Mouse (Mus musculus) thymus, postnatal 0 days (tissue): ENCODE results near the gene Ccdc8. TPM values are rescaled to one million over a fixed set of nuclear protein-coding genes. Genes with fewer than 3 reads are reported as not detected.

Experiments used
- DNase-seq: peaks from one replicate; pipeline ENCODE4 v3.0.0-alpha.2; 2015; ENCODE audit warnings: low spot score
- polyA plus RNA-seq: library from polyadenylated mRNA; unstranded; fragments of >200 nt; fragmentation: Nextera tagmentation; extraction: Ambion mirVana; gene quantifications from 2 replicates; pipeline ENCODE4 v1.2.1, GENCODE M21; 2015

Gene Ccdc8
- polyA plus RNA-seq, 1 experiment from 2014 or later: 3.7 TPM

GRCm38 (mm10) chr7:17009326-17010009, 17.0 kb downstream of the Ccdc8 start:
- peak; percentile 66 for DNase-seq

- no peak for DNase-seq
Measured at GRCm38 (mm10) chr7:17010010-17010347, 17.5 kb downstream of the Ccdc8 start.

DNA sequence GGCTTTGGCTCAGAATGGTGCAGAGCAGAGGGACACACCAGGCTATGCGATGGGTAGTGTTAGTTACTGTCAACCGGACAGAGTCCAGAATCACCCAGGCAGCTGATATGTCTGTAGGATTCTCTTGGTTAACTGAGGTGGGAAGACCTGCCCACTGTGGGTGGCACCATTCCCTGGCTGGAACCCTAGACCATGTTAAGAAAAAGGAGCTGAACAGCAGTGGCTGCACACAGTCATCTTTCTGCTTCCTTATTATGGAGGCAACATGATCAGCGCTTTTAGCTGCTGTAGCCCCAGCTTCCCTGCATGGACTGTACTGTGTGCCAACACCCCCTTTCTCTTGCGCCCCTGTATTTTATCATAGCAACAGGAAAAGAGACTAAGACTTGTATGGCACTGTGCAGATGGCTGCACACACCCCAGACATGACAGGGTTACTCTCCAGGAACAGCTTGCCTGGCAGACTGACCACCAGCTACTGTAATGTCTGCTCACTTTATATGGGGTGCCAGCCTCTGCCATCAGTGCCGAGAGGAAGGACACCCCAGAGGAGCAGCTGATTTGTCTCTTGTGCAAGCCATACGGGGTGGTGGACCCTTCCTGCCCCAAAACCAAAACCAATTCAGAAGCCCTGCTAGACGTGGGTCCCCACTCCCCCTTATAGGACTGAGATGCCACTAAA, 19.5 kb downstream of the Ccdc8 start:
- no peak for DNase-seq

GRCm38 (mm10) chr7:17015381-17015780, 22.9 kb downstream of the Ccdc8 start:
- DNase-seq: no peak

- DNase-seq: no peak
Measured at GRCm38 (mm10) chr7:17017036-17017435, 24.5 kb downstream of the Ccdc8 start.

- DNase-seq: no peak
Measured at GRCm38 (mm10) chr7:17017921-17018320, 25.4 kb downstream of the Ccdc8 start.

- DNase-seq: no peak
Measured at GRCm38 (mm10) chr7:17019426-17020166, 27.1 kb downstream of the Ccdc8 start.

DNA sequence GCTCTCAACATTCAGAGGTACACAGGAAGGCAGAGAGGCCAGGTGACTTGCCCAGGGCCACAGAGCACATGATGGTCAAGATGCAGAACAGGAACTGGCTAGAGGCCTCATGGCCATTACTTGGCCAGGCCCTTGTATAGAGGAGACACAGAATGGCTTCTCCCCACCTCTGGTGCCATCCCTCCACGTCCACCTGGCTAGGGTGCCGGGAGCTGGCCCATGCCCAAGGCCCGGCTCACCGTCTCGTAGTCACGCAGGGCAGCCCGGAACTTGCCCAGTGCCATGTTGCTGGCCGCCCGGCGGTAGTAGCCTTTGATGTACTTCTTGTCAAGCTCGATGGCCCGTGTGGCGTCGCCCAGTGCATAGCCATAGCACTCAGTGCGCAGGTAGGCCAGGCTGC, 29.7 kb downstream of the Ccdc8 start:
- no peak for DNase-seq

DNA sequence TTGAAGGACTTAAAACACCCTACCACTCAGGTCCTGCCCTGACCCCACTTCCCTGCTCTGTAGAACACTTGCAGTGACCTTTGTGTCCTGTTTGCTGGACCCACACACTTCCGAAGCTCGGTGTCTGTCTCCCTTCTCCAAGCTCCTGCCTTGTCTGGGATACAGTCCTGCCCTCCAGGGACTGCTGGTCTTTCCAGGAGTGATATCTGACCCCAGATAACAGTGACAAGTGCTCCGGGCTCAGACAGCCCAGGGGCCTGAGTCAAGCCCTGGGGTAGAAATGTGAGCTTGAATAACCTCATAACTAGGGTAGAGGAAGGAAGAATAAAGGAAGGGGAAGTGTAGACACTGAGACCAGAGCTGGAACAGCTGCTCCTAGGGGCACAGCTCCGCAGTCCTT, 31.2 kb downstream of the Ccdc8 start:
- DNase-seq: no peak

GRCm38 (mm10) chr7:17024141-17024540, 31.6 kb downstream of the Ccdc8 start:
- DNase-seq: no peak

DNA sequence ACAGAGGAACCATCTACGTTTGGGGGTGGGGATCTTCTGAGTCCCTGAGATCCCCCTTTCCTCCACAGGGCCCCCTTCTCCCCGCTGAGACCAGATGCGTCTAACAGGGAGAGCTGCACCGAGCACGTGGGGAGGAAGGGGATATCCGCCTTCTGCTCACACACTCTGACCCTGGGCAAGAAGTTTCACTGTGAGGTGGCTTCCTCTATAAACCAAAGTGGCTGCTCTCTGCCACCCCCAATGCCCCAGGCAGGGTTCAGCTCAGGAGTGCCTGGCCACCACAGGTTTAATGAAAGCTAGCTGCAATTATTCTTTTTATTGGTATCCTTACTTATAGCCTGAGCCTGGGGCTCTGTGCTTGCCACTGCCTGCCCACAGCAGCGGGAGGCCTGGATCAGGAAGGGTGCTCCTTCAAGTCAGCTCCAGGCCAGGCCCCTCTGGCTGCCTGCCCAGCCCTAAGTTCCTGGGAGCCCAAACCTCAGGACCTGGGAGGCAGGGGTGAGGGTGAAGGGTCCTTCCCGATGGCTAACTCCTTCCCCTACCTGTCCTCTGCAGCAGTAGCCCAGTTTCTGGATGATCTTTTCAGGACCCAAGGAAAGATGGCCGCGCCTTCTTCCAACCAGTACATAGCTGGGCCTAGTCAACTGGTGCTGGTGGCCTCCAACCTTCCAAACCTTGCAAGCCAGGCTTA, 32.5 kb downstream of the Ccdc8 start:
- peak; percentile 60 for DNase-seq

- DNase-seq: no peak
Measured at GRCm38 (mm10) chr7:17025505-17025894, 33.0 kb downstream of the Ccdc8 start.

GRCm38 (mm10) chr7:17025896-17026622, 33.6 kb downstream of the Ccdc8 start:
- no peak for DNase-seq

- DNase-seq: peak; percentile 46
Measured at GRCm38 (mm10) chr7:17026710-17027587, 34.4 kb downstream of the Ccdc8 start.

DNA sequence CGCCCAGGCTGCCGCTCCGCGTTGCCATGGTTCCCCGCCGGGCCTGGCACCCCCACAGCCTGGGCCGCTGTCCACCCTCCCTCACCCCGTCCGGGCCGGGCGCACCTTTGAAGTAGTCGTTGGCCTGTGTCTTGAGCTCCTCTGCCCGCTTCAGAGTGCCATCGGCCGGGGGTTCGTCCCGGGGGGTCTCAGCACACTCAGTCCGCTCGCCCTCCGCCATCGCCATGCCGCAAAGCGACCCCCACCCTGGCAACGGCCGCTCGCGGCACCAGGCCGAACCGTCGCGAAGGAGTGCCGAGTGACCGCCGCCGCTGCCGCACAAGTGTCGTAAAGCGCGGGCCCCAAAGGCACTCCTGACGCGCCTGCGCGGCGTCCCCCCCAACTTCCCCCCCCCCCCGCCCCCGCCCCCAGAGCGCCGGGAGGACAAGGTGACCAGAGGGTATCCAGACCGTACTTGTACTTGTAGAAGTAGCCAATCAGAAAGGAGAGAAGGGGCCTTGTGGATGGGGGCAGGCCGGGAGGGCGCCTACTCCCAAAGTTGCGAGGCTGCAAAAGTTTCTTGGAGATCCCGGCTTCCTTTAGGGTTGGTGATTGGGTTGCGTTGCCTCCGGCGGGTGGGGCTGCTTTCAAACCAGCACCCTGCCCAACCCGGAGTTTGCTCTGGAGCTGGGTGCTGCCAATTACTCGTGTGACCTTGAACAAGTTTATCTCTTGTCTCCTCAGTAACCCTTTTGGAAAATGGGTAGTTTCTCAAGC, 35.3 kb downstream of the Ccdc8 start, which contains the start of gene Ppp5c:
Ppp5c (minus strand) TSS at position 337 of the 756 bp plus-strand sequence.
- DNase-seq: peak; percentile 82

GRCm38 (mm10) chr7:17028923-17029322, 36.4 kb downstream of the Ccdc8 start:
- DNase-seq: no peak

- DNase-seq: no peak
Measured at GRCm38 (mm10) chr7:17030239-17030638, 37.7 kb downstream of the Ccdc8 start.

DNA sequence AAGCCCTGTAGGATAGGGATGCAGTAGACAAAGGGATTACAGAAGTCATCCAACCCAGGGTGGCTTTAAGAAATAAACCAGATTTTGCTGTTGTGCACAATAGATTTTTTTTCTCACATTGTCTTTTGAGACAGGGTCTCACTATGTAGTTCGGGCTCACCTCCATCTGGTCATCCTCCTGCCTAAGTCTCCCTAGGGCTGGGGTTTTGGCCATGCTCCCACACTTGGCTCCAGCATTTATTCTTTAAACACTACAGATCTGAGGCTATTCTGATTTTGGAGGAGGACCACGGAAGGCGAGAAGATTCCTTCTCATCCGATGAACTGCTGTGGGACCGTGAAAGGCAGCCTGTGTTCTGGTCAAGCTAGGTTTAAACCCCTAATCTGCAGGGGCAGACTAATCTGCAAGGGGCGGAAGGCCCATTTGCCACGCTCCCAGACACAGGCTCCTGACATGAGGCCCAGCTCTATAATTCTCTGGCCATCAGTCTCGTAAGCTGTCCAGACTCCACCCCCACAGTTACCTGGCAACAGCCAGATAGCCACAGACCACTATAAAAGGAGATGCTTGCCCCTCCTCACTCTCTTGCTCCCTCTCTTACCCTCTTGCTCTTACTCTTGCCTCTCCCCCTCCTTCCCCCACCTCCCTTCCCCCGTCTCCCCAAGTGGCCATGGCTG, 45.6 kb downstream of the Ccdc8 start:
- DNase-seq: no peak

DNA sequence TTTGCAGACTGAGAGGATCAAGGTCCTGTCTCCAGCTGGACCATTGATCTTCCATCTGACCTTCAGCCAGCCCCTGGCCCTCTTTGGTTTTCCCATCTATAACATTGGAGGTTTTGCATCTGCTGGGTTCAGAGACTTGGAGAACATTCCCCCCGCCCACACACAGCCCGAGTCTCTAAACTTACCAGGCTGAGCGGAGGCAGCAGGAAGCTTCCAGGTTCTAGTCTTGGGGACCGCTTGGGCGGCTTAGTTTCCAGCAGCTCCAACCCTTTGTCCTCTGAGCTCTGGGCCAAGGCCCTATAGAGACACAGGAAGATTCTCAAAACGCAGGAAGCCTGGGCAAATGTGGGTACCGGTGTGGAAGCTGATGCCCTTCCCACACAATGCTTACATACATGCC, 46.9 kb downstream of the Ccdc8 start:
- no peak for DNase-seq
